Mouse (Mus musculus) stomach, postnatal 0 days (tissue): ENCODE measurements at regions not wholly inside any gene's neighbourhood (a gene's known extent, or its start where the extent isn't known, plus 50 kb on each side); places are given as distances from the start of the nearest gene placed in this dataset.

Experiments
- CTCF ChIP-seq: IDR thresholded peaks from 2 replicates; pipeline ENCODE4 v1.5.1; 2016; ENCODE audit warnings: antibody characterized with exemption, low read depth, mild to moderate bottlenecking, moderate library complexity
- EP300 ChIP-seq: optimal IDR thresholded peaks from 2 replicates; pipeline ENCODE3; 2016; ENCODE audit warnings: antibody characterized with exemption

DNA sequence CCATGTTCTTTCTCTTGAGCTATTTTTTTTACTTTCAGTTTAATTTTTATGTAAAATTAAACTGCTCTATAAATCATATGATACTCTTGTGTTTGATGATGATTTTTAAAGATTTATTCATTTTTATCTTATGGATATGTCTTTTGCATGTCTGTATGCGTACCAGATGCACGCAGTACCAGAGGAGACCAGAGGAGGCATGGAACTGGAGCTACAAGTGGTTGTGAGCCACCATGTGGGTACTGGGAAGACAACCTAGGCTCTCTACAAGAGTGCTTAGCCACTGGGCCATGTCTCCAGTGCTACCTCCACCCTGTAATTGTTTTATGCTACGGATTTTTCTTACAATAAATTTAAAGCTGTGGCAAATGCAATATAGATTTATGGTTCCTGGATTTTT is 227.8 kb downstream of the 1700129C05Rik start:
- TF ChIP-seq CTCF (peak; percentile 22), EP300 (no peak)
